11 mouse cellular contexts compared by ENCODE assay signal in the genomic region with DNA sequence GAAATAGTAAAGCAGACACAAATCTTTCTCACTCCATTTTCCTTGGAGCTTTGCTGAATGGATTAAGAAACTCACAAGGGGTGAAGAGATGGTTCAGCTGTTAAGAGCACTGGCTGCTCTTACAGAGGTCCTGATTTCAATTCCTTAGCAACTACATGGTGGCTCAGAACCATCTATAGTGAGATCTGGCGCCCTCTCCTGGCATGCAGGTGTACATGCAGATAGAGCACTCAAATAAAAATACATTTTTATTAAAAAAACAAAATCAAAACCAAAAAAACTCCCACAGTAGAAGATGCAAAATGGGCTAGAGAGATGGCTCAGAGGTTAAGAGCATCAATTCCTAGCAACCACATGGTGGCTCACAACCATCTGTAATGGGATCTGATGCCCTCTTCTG. TPM values are rescaled to one million over a fixed set of nuclear protein-coding genes. Genes with fewer than 3 reads are reported as not detected.
A peak's percentile ranks its signal among the peaks of the same experiment; 100 is the strongest.
DNase-seq lines count a peak whose midpoint lies in the region; ATAC-seq and TF ChIP-seq lines count a peak whose summit lies in the region.
"Had no signal": no experiment of that assay in that cellular context is flagged by ENCODE, and none has a peak within 500 bp of the region (broad histone marks: within the 10 kb centered on the region; RNA-seq: fewer than 3 reads in every experiment).

No protein-coding gene starts in this region.

- no peaks in the 10 kb centered on the region for H3K36me3 ChIP-seq in heart, embryonic 10.5 days
- H3K36me3 ChIP-seq: lung, embryonic 15.5 days had no signal

- H3K4me1 ChIP-seq in heart, embryonic 10.5 days = no peaks in the 10 kb centered on the region
- H3K4me1 ChIP-seq: lung, embryonic 15.5 days had no signal

- intact Hi-C loops in gastrocnemius, adult 2 months (cut with DNase I) = no loop called here

- H3K27me3 ChIP-seq in heart, embryonic 10.5 days (ENCODE audit: insufficient read depth, poor library complexity, severe bottlenecking) = no peaks in the 10 kb centered on the region
- H3K27me3 ChIP-seq: lung, embryonic 15.5 days had no signal

- TF ChIP-seq CTCF in gastrocnemius, adult 2 months (IDR thresholded peaks at IDR 0.05) = peak; percentile 54

- WGBS in heart, embryonic 10.5 days = 5% methylated on average over 1 of the region's 1 CpGs

- peak; percentile 14 for DNase-seq in gastrocnemius, adult 2 months
- no peak for DNase-seq in gastrocnemius, adult 8-10 months (ENCODE audit: low spot score in 2 of 2)
- DNase-seq in testis, postnatal 10 days (ENCODE audit: low spot score) = peak; percentile 46
- no peak for DNase-seq in testis, postnatal 14 days (ENCODE audit: low spot score)
- peak; percentile 5 for DNase-seq in thymus, postnatal 25 days
- DNase-seq in right cerebral cortex, adult 18-20 months = no peak
- no peak for DNase-seq in heart, embryonic 10.5 days (ENCODE audit: low spot score)

- H3K27ac ChIP-seq in gastrocnemius, adult 2 months = no peak overlapping the region
- H3K27ac ChIP-seq in heart, embryonic 10.5 days = no peak overlapping the region
- H3K27ac ChIP-seq: lung, embryonic 15.5 days had no signal

- peak; percentile 22; the same call in 1 of the 2 replicates for ATAC-seq in granulocyte monocyte progenitor cell, adult 5-6 weeks (replicated peaks; ENCODE audit: poor library complexity, severe bottlenecking)

- H3K4me3 ChIP-seq in gastrocnemius, adult 2 months = no peak overlapping the region
- no peak overlapping the region for H3K4me3 ChIP-seq in heart, embryonic 10.5 days
- H3K4me3 ChIP-seq: lung, embryonic 15.5 days had no signal

- no peaks in the 10 kb centered on the region for H3K9me3 ChIP-seq in heart, embryonic 10.5 days
- H3K9me3 ChIP-seq: lung, embryonic 15.5 days had no signal

RNA-seq across cellular contexts. Expression of gene Rragb, which starts 35.0 kb away (rescaled TPM):
- total RNA-seq in gastrocnemius, adult 2 months (2021) = 1 to 10 TPM; 2.5 to 3.5 TPM
- total RNA-seq in gastrocnemius, adult 8-10 months (2022) = 1 to 10 TPM; 1.9 to 4.1 (median 3.3) TPM
- total RNA-seq in granulocyte monocyte progenitor cell, adult 5-6 weeks (2014; fragmentation: Nextera tagmentation) = 3.4 and 6.0 TPM in 2 replicates
- 1.3 and 8.5 TPM in 2 replicates for total RNA-seq in granulocyte monocyte progenitor cell, adult 5-6 weeks (2017)
- polyA plus RNA-seq in heart, embryonic 10.5 days (2016; fragmentation: Nextera tagmentation; extraction: Ambion mirVana) = 1.7 and 2.3 TPM in 2 replicates

RNA-seq across cellular contexts. Expression of gene Foxr2, which starts 56.2 kb away (rescaled TPM):
- not detected for total RNA-seq in gastrocnemius, adult 2 months (2021)
- not detected for total RNA-seq in gastrocnemius, adult 8-10 months (2022)
- not detected in 2 replicates for total RNA-seq in granulocyte monocyte progenitor cell, adult 5-6 weeks (2014; fragmentation: Nextera tagmentation)
- total RNA-seq in granulocyte monocyte progenitor cell, adult 5-6 weeks (2017) = not detected in 2 replicates
- not detected in 2 replicates for polyA plus RNA-seq in heart, embryonic 10.5 days (2016; fragmentation: Nextera tagmentation; extraction: Ambion mirVana)
- total RNA-seq: heart, postnatal 14 days had no signal
- polyA plus RNA-seq: lung, embryonic 15.5 days; spleen, adult 2 months had no signal

Comparison
In these comparisons a context has a peak if more than half of its experiments do, and no peak if none do; other contexts are left out.
1. DNase-seq: peak in gastrocnemius, adult 2 months (single experiment), testis, postnatal 10 days (single experiment) and thymus, postnatal 25 days (single experiment); none in gastrocnemius, adult 8-10 months (0 of 2), testis, postnatal 14 days (single experiment), right cerebral cortex, adult 18-20 months (single experiment) and heart, embryonic 10.5 days (single experiment).